Mouse (Mus musculus) hindbrain, embryonic 15.5 days (tissue): ENCODE results near the gene Eya3. TPM values are rescaled to one million over a fixed set of nuclear protein-coding genes. Genes with fewer than 3 reads are reported as not detected.
"Not testable (repeated sequence)": the region's sequence is repeated elsewhere in the genome, so short reads cannot be mapped to it uniquely, and the experiment has no call there.

Experiments used
- ATAC-seq: fragments of 200-750 bp; cut with Nextera tagmentation; 2 replicates; pipeline ENCODE4 v1.8.0; 2017; ENCODE audit warnings: low read depth, moderate number of reproducible peaks, moderate TSS enrichment; ENCODE audit not compliant: low FRiP score
- H3K27ac ChIP-seq: fragments of 300-500 bp; sonication (generic); replicated peaks from 2 replicates; pipeline ENCODE4 v1.5.1; 2015; ENCODE audit warnings: mild to moderate bottlenecking, inconsistent platforms
- H3K27me3 ChIP-seq: fragments of 300-500 bp; sonication (generic); 2 replicates; pipeline ENCODE4 v1.6.1; 2015; ENCODE audit warnings: control low read depth, inconsistent platforms
- H3K36me3 ChIP-seq: fragments of 300-500 bp; sonication (generic); 2 replicates; pipeline ENCODE4 v1.6.1; 2015; ENCODE audit warnings: control low read depth, inconsistent platforms
- H3K4me1 ChIP-seq: fragments of 300-500 bp; sonication (generic); replicated peaks from 2 replicates; pipeline ENCODE4 v1.6.1; 2015; ENCODE audit warnings: control low read depth, inconsistent platforms
- H3K4me2 ChIP-seq: fragments of 300-500 bp; sonication (generic); 2 replicates; pipeline ENCODE4 v1.6.1; 2015; ENCODE audit warnings: moderate library complexity, mild to moderate bottlenecking, inconsistent platforms
- H3K4me3 ChIP-seq: fragments of 300-500 bp; sonication (generic); 2 replicates; pipeline ENCODE4 v1.5.1; 2015; ENCODE audit warnings: mild to moderate bottlenecking, inconsistent platforms
- H3K9ac ChIP-seq: fragments of 300-500 bp; sonication (generic); 2 replicates; pipeline ENCODE4 v1.6.1; 2015; ENCODE audit warnings: inconsistent platforms
- H3K9me3 ChIP-seq: fragments of 300-500 bp; sonication (generic); 2 replicates; pipeline ENCODE4 v1.6.1; 2016; ENCODE audit warnings: control low read depth, inconsistent platforms
- WGBS: fragments of 180-500 bp; shearing (Covaris S2); methylation state at CpG from one replicate; pipeline ENCODE4 v1.1.7; 2015; 5-methylcytosine and 5-hydroxymethylcytosine counted together
- polyA plus RNA-seq: library from polyadenylated mRNA; unstranded; fragments of >200 nt; fragmentation: Nextera tagmentation; extraction: Ambion mirVana; gene quantifications from 2 replicates; pipeline ENCODE4 v1.2.1, GENCODE M21; 2015

Gene Eya3
- polyA plus RNA-seq, 1 experiment from 2014 or later = 13.4 TPM

- Histone ChIP-seq H3K9me3 (no peaks in the 10 kb centered on the region), H3K36me3 (peaks cover 48% of the 10 kb centered on the region)
- WGBS = 93% methylated on average over 1 of the region's 1 CpGs
These were observed 79.5 kb downstream of the Eya3 start for GRCm38 (mm10) chr4:132718251-132718650.

GRCm38 (mm10) chr4:132728233-132728632 is 89.4 kb downstream of the Eya3 start:
- H3K27ac ChIP-seq = no peak overlapping the region
- no peak for ATAC-seq
- no peak overlapping the region for H3K9ac ChIP-seq
- H3K4me2 ChIP-seq = no peak overlapping the region
- no peak overlapping the region for H3K4me3 ChIP-seq
- no peaks in the 10 kb centered on the region for H3K27me3 ChIP-seq
- WGBS = 91% methylated on average over 8 of the region's 8 CpGs
- peaks cover 10% of the 10 kb centered on the region for H3K4me1 ChIP-seq
- no peaks in the 10 kb centered on the region for H3K9me3 ChIP-seq
- peaks cover 10% of the 10 kb centered on the region; the same call in 1 of the 2 replicates for H3K36me3 ChIP-seq

More at GRCm38 (mm10) chr4:132718251-132718650, 79.5 kb downstream of the Eya3 start:
- H3K4me1 ChIP-seq = no peaks in the 10 kb centered on the region
- no peaks in the 10 kb centered on the region for H3K27me3 ChIP-seq
- H3K9ac ChIP-seq = no peak overlapping the region
- H3K4me2 ChIP-seq = no peak overlapping the region
- ATAC-seq = no peak
- no peak overlapping the region for H3K27ac ChIP-seq
- H3K4me3 ChIP-seq = no peak overlapping the region

- ATAC-seq = no peak
- H3K9ac ChIP-seq = peak overlapping the region; percentile 61
- H3K27ac ChIP-seq = no peak overlapping the region
These were observed 92.8 kb downstream of the Eya3 start for GRCm38 (mm10) chr4:132731616-132732015.

GRCm38 (mm10) chr4:132732148-132732684 is 93.4 kb downstream of the Eya3 start, which contains the start of gene Xkr8:
TSS of gene Xkr8 (minus strand) at chr4:132732546.
- Histone ChIP-seq H3K4me2 (peak within 1 kb of the TSS; percentile 68), H3K27me3 (no peaks in the 10 kb centered on the region), H3K4me3 (peak within 1 kb of the TSS; percentile 52), H3K9me3 (no peaks in the 10 kb centered on the region), H3K36me3 (no peaks in the 10 kb centered on the region; the same call in 1 of the 2 replicates), H3K9ac (peak within 1 kb of the TSS; percentile 61), H3K4me1 (peaks cover 10% of the 10 kb centered on the region), H3K27ac (peak within 1 kb of the TSS; percentile 40)
- WGBS = 3% methylated on average over 31 of the region's 34 CpGs
- peak; percentile 95 for ATAC-seq

More at GRCm38 (mm10) chr4:132731616-132732015, 92.8 kb downstream of the Eya3 start:
- H3K4me1 ChIP-seq = peaks cover 10% of the 10 kb centered on the region
- H3K4me3 ChIP-seq = peak overlapping the region; percentile 52
- peak overlapping the region; percentile 68 for H3K4me2 ChIP-seq
- H3K36me3 ChIP-seq = no peaks in the 10 kb centered on the region; the same call in 1 of the 2 replicates
- no peaks in the 10 kb centered on the region for H3K27me3 ChIP-seq
- H3K9me3 ChIP-seq = no peaks in the 10 kb centered on the region
- WGBS = 56% methylated on average over 12 of the region's 12 CpGs

GRCm38 (mm10) chr4:132733071-132733770 is 94.4 kb downstream of the Eya3 start:
- Histone ChIP-seq H3K27me3 (no peaks in the 10 kb centered on the region), H3K4me1 (peaks cover 10% of the 10 kb centered on the region), H3K9ac (no peak overlapping the region), H3K9me3 (no peaks in the 10 kb centered on the region), H3K4me2 (no peak overlapping the region; the same call in 1 of the 2 replicates), H3K36me3 (no peaks in the 10 kb centered on the region), H3K4me3 (no peak overlapping the region), H3K27ac (no peak overlapping the region)
- WGBS = 94% methylated on average over 25 of the region's 25 CpGs
- no peak for ATAC-seq

GRCm38 (mm10) chr4:132734766-132735165 is 96.0 kb downstream of the Eya3 start:
- no peaks in the 10 kb centered on the region for H3K9me3 ChIP-seq
- no peak overlapping the region for H3K4me3 ChIP-seq
- H3K27me3 ChIP-seq = no peaks in the 10 kb centered on the region
- no peak overlapping the region for H3K9ac ChIP-seq
- H3K36me3 ChIP-seq = no peaks in the 10 kb centered on the region
- WGBS = 91% methylated on average over 2 of the region's 2 CpGs
- no peak overlapping the region for H3K4me2 ChIP-seq
- peaks cover 10% of the 10 kb centered on the region for H3K4me1 ChIP-seq
- no peak overlapping the region for H3K27ac ChIP-seq
- ATAC-seq = no peak

GRCm38 (mm10) chr4:132735389-132735788 is 96.6 kb downstream of the Eya3 start:
- Histone ChIP-seq H3K4me2 (no peak overlapping the region), H3K9ac (no peak overlapping the region), H3K27me3 (no peaks in the 10 kb centered on the region), H3K27ac (no peak overlapping the region), H3K4me3 (no peak overlapping the region), H3K9me3 (no peaks in the 10 kb centered on the region), H3K4me1 (peaks cover 10% of the 10 kb centered on the region), H3K36me3 (no peaks in the 10 kb centered on the region)
- 73% methylated on average over 2 of the region's 2 CpGs for WGBS
- no peak for ATAC-seq

GRCm38 (mm10) chr4:132735894-132736293 is 97.1 kb downstream of the Eya3 start:
- Histone ChIP-seq H3K9me3 (no peaks in the 10 kb centered on the region), H3K36me3 (no peaks in the 10 kb centered on the region), H3K9ac (no peak overlapping the region), H3K4me3 (no peak overlapping the region), H3K27me3 (no peaks in the 10 kb centered on the region), H3K4me1 (peaks cover 10% of the 10 kb centered on the region), H3K27ac (no peak overlapping the region), H3K4me2 (no peak overlapping the region)
- WGBS = 95% methylated on average over 3 of the region's 3 CpGs
- no peak for ATAC-seq

- not testable (repeated sequence) for H3K4me3 ChIP-seq, H3K9ac ChIP-seq, H3K9me3 ChIP-seq, H3K4me1 ChIP-seq, ATAC-seq, H3K4me2 ChIP-seq, H3K27me3 ChIP-seq, H3K27ac ChIP-seq, H3K36me3 ChIP-seq
- WGBS = 95% methylated on average over 9 of the region's 9 CpGs
These were observed 98.4 kb downstream of the Eya3 start for GRCm38 (mm10) chr4:132737154-132737553.

GRCm38 (mm10) chr4:132741491-132741890 is 102.7 kb downstream of the Eya3 start:
- Histone ChIP-seq H3K27me3 (no peaks in the 10 kb centered on the region), H3K9ac (no peak overlapping the region), H3K4me2 (no peak overlapping the region), H3K36me3 (no peaks in the 10 kb centered on the region), H3K27ac (no peak overlapping the region), H3K4me3 (no peak overlapping the region), H3K4me1 (peaks cover 15% of the 10 kb centered on the region), H3K9me3 (no peaks in the 10 kb centered on the region)
- no peak for ATAC-seq
- WGBS = 92% methylated on average over 7 of the region's 7 CpGs

- H3K4me3 ChIP-seq = no peak overlapping the region
- no peaks in the 10 kb centered on the region for H3K27me3 ChIP-seq
- peak; percentile 54; the same call in 1 of the 2 replicates for ATAC-seq
- no peak overlapping the region for H3K4me2 ChIP-seq
- WGBS = 51% methylated on average over 11 of the region's 11 CpGs
- H3K36me3 ChIP-seq = no peaks in the 10 kb centered on the region
- H3K4me1 ChIP-seq = peaks cover 15% of the 10 kb centered on the region
- H3K9me3 ChIP-seq = no peaks in the 10 kb centered on the region
- no peak overlapping the region for H3K9ac ChIP-seq
- peak overlapping the region; percentile 60 for H3K27ac ChIP-seq
These were observed 105.5 kb downstream of the Eya3 start for GRCm38 (mm10) chr4:132743992-132744911.
